Mouse (Mus musculus): ENCODE measurements around the gene Bahcc1. TPM values are rescaled to one million over a fixed set of nuclear protein-coding genes. Genes with fewer than 3 reads are reported as not detected.
A peak's percentile ranks its signal among the peaks of the same experiment; 100 is the strongest.

Bahcc1 gene
- total and polyA plus RNA-seq, 2 experiments = 1.2 to 3.4 TPM

DNA sequence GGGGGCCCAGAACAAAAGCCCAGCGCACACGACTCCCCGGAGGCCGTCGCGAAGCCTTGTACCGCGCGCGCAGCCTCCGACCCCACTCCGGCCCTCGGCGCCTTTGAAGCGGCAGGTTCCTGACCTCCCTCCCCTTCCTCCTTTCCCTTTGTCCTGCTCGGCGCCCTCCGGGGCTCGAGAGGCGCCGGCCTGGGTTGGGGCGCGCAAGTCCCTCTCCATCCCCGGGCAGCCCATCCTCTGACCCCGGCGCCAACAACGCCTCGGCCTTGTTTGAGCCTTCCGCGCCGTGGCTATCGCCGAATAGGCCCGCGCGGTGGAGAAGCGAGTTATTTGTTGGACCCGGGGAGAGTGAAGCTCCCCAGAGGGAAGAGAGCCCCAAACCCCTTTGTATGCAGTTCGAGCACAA lies 2.0 kb downstream of the Bahcc1 start:
- H3K27ac ChIP-seq (replicated peaks; ENCODE audit: insufficient read depth, low read depth, low read length) = peak overlapping the region; percentile 91
- H3K9ac ChIP-seq (ENCODE audit: low read depth, low read length) = peak overlapping the region; percentile 94
- H3K4me3 ChIP-seq (ENCODE audit: insufficient read depth, low read depth, low read length) = peak overlapping the region; percentile 82
- no peaks in the 10 kb centered on the region for H3K36me3 ChIP-seq (ENCODE audit: control insufficient read depth, insufficient read depth, low read length)
- peaks cover 34% of the 10 kb centered on the region for H3K79me2 ChIP-seq (ENCODE audit: control insufficient read depth, insufficient read depth, low read length)
- TF ChIP-seq CTCF (IDR thresholded peaks at IDR 0.05; ENCODE audit: low read depth, low read length) (no peak), POLR2A (IDR thresholded peaks at IDR 0.05; ENCODE audit: extremely low read depth, insufficient read depth, low read length) (no peak)
- WGBS = 1% methylated on average over 39 of the region's 39 CpGs
- H3K4me1 ChIP-seq (ENCODE audit: control insufficient read depth, insufficient read depth, low read length) = peaks cover 6% of the 10 kb centered on the region
- no peaks in the 10 kb centered on the region for H3K27me3 ChIP-seq (ENCODE audit: control insufficient read depth, insufficient read depth, low read length)
- no peak for DNase-seq (ENCODE audit: extremely low read depth, low read depth, low spot score)

DNA sequence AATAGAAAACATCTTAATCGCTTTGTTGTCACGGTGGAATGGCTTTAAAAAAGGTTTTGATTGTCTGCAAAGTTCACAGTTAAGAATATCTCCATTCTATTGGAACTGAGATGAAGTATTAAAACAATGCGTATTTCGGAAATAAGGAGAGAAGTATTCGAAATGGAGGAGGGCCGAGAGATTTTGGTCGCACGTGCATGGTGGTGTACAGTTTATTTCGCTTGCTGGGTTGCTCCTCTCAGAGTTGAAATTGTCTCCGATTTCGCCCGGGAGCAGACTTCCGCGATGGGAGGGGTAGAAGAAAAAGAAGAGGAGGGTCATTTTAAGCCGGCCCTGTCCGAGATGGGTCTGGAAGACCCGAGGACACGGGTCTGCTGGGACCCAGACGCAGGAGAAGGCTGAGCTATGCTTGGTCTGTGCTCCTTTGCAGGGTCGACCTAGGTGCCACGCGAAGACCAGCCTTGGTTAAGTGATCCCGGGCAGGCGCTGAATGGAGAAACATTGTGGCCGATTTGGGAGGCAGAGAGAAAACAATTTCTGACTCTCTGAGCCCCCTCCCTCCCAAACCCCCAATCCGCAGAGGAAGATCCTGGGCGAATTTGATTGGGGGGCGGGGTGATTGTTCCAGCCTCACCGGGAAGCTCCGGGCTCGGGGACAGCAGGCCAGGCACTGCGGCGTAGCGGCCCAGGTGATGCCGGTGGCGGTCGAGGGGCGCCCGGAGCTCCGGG lies 2.8 kb downstream of the Bahcc1 start:
- whole genome bisulfite sequencing = under 1% methylated on average over 38 of the region's 40 CpGs
- TF ChIP-seq CTCF (IDR thresholded peaks at IDR 0.05; ENCODE audit: low read depth, low read length) (no peak), POLR2A (IDR thresholded peaks at IDR 0.05; ENCODE audit: extremely low read depth, insufficient read depth, low read length) (no peak)
- Histone ChIP-seq H3K9ac (ENCODE audit: low read depth, low read length) (peak overlapping the region; percentile 60), H3K79me2 (ENCODE audit: control insufficient read depth, insufficient read depth, low read length) (peaks cover 37% of the 10 kb centered on the region), H3K4me1 (ENCODE audit: control insufficient read depth, insufficient read depth, low read length) (peaks cover 6% of the 10 kb centered on the region), H3K4me3 (ENCODE audit: insufficient read depth, low read depth, low read length) (peak overlapping the region; percentile 96), H3K27me3 (ENCODE audit: control insufficient read depth, insufficient read depth, low read length) (no peaks in the 10 kb centered on the region), H3K27ac (replicated peaks; ENCODE audit: insufficient read depth, low read depth, low read length) (peak overlapping the region; percentile 49), H3K36me3 (ENCODE audit: control insufficient read depth, insufficient read depth, low read length) (no peaks in the 10 kb centered on the region)
- DNase-seq (ENCODE audit: extremely low read depth, low read depth, low spot score) = no peak

GRCm38 (mm10) chr11:120236114-120236437 lies 3.3 kb downstream of the Bahcc1 start:
- Histone ChIP-seq H3K36me3 (ENCODE audit: control insufficient read depth, insufficient read depth, low read length) (no peaks in the 10 kb centered on the region), H3K27ac (replicated peaks; ENCODE audit: insufficient read depth, low read depth, low read length) (peak overlapping the region; percentile 68), H3K4me1 (ENCODE audit: control insufficient read depth, insufficient read depth, low read length) (peaks cover 6% of the 10 kb centered on the region), H3K9ac (ENCODE audit: low read depth, low read length) (peak overlapping the region; percentile 89), H3K27me3 (ENCODE audit: control insufficient read depth, insufficient read depth, low read length) (no peaks in the 10 kb centered on the region), H3K79me2 (ENCODE audit: control insufficient read depth, insufficient read depth, low read length) (peaks cover 38% of the 10 kb centered on the region), H3K4me3 (ENCODE audit: insufficient read depth, low read depth, low read length) (peak overlapping the region; percentile 96)
- DNase-seq (ENCODE audit: extremely low read depth, low read depth, low spot score) = no peak
- TF ChIP-seq POLR2A (IDR thresholded peaks at IDR 0.05; ENCODE audit: extremely low read depth, insufficient read depth, low read length) (no peak), CTCF (IDR thresholded peaks at IDR 0.05; ENCODE audit: low read depth, low read length) (no peak)
- 3% methylated on average over 13 of the region's 13 CpGs for WGBS

DNA sequence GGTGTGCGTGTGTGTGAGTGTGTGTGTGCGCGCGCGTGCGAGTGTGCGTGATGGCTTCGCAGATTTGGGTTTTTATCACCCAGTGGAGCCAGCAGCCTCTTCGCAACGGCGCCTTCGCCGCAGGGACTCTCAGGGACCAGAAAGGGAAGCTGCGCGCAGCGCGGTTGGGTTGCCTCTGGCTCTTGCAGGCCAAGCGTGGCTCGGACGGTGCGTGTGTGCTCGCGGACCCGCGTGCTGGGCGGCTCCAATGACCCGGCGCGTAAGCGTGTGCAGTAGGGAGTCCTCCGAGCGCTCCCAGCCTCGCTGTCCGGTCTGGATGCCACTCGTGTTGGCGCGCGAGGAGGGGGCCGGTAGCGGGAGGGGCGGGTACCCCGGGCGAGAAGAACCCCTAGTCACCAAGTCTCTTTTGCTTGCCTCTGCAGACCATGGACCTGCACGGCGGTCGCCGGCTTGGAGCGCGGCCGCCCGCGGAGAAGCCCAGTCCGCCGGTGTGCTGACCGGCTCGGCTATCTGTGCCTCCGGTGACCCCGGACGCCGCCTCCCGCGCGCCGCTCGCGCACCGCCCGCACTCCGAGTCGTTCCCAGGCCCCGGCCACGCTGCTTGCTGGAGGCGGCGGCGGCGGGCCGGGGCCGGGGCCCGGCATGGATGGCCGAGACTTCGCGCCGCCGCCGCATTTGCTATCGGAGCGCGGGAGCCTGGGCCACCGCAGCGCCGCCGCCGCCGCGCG lies 3.9 kb downstream of the Bahcc1 start:
- WGBS = under 1% methylated on average over 95 of the region's 96 CpGs
- Histone ChIP-seq H3K4me3 (ENCODE audit: insufficient read depth, low read depth, low read length) (peak overlapping the region; percentile 96), H3K9ac (ENCODE audit: low read depth, low read length) (peak overlapping the region; percentile 89), H3K36me3 (ENCODE audit: control insufficient read depth, insufficient read depth, low read length) (no peaks in the 10 kb centered on the region), H3K79me2 (ENCODE audit: control insufficient read depth, insufficient read depth, low read length) (peaks cover 38% of the 10 kb centered on the region), H3K27me3 (ENCODE audit: control insufficient read depth, insufficient read depth, low read length) (no peaks in the 10 kb centered on the region), H3K27ac (replicated peaks; ENCODE audit: insufficient read depth, low read depth, low read length) (peak overlapping the region; percentile 68), H3K4me1 (ENCODE audit: control insufficient read depth, insufficient read depth, low read length) (peaks cover 6% of the 10 kb centered on the region)
- TF ChIP-seq CTCF (IDR thresholded peaks at IDR 0.05; ENCODE audit: low read depth, low read length) (no peak), POLR2A (IDR thresholded peaks at IDR 0.05; ENCODE audit: extremely low read depth, insufficient read depth, low read length) (no peak)
- DNase-seq (ENCODE audit: extremely low read depth, low read depth, low spot score) = no peak

- Histone ChIP-seq H3K4me3 (ENCODE audit: insufficient read depth, low read depth, low read length) (peak overlapping the region; percentile 96), H3K4me1 (ENCODE audit: control insufficient read depth, insufficient read depth, low read length) (peaks cover 3% of the 10 kb centered on the region), H3K36me3 (ENCODE audit: control insufficient read depth, insufficient read depth, low read length) (no peaks in the 10 kb centered on the region), H3K27me3 (ENCODE audit: control insufficient read depth, insufficient read depth, low read length) (no peaks in the 10 kb centered on the region), H3K79me2 (ENCODE audit: control insufficient read depth, insufficient read depth, low read length) (peaks cover 41% of the 10 kb centered on the region), H3K27ac (replicated peaks; ENCODE audit: insufficient read depth, low read depth, low read length) (peak overlapping the region; percentile 68), H3K9ac (ENCODE audit: low read depth, low read length) (peak overlapping the region; percentile 89)
- no peak for DNase-seq (ENCODE audit: extremely low read depth, low read depth, low spot score)
- WGBS = under 1% methylated on average over 88 of the region's 89 CpGs
- TF ChIP-seq POLR2A (IDR thresholded peaks at IDR 0.05; ENCODE audit: extremely low read depth, insufficient read depth, low read length) (0 out of 2 replicates have a peak, but pooled peaks have one; percentile 26), CTCF (IDR thresholded peaks at IDR 0.05; ENCODE audit: low read depth, low read length) (no peak)
Measured at GRCm38 (mm10) chr11:120237166-120238131, 4.7 kb downstream of the Bahcc1 start.

Data from liver, adult 2 months (tissue).